Mouse (Mus musculus): Measurements from ENCODE around the gene Thsd4.

DNA sequence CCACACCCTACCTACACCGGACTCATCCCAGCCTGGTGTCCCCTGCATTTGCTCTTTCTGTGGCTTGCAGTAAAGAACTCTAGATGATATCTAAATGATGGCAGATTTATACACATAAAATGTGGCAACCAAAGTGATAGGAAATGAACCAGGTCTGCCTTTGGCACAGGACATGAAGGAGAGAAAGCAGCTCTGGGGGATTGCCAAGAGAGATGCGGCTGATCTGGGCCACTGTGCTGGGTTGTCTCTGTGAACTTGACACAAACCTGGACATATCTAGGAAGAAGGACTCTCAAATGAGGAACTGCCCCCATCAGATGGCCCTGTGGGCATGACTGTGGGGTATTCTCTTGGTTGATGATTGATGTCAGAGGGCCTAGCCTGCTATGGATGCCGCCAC lies 85.6 kb downstream of the Thsd4 start:
- TF ChIP-seq CTCF (IDR thresholded peaks at IDR 0.05; ENCODE audit: control insufficient read depth, insufficient read depth, low read length) (no peak), POLR2A (IDR thresholded peaks at IDR 0.05; ENCODE audit: borderline replicate concordance, control insufficient read depth, low read depth, low read length) (no peak)
